Mouse (Mus musculus): ENCODE measurements at regions not wholly inside any gene's neighbourhood (a gene's known extent, or its start where the extent isn't known, plus 50 kb on each side); places are given as distances from the start of the nearest gene placed in this dataset.
A peak's percentile ranks its signal among the peaks of the same experiment; 100 is the strongest.

DNA sequence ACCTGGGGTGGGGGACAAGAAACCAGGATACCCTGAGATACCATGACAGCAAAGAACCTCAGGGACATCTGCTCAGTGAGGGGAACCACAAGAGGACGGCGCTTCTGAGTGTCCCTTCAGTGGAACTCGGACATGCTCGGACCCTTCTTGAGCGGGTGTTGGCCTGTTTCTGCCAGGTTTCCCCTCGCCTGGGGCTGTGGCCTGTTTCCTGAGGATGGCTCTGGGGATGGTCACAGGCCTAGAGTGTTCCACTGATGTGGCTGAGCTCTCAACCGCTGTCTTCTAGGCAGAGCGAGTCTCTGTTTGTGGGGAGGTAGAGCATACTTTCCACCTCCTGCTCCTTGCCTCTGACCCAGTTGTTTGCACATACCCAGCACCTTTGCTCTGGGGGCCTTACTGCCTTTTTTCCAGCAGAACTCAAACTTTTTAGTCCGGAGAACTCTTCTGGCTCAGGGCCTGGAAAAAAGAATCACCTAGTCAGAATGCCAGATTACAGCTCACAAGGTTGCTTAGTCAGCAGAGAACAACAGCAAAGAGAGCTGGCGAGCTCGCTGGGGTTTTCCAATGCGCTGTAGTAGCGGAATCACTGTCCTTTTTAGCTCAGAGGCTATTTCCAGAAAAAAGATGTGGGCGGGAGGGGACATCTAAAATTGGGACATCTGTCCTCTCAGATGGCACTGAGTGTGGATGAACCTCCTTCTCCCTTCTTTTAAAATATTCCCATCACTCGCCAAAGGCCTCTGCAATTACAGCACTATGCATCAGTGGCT is 65.3 kb downstream of the Med10 start:
- DNase-seq: no peak

DNA sequence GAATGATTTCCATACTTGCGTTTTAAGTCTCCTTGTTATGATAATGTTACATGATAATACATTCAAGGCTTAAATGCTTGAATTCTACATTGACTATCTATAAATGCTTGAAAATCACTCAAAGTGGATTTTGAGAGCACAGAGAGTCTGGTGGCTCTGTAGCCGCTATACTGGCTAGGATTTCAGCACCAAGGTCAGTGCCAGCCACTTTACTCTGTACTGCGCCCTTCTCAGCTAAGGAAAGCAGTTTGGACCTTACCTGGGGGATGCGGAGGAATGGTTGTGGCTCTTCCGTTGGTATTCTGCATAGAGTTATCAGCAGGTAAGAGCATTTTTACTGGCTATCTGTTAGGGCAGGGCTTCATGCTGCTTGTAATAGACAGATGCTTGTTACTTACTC is 94.3 kb downstream of the Med10 start:
- DNase-seq: peak in 1 of 2 experiments; percentile 60

DNA sequence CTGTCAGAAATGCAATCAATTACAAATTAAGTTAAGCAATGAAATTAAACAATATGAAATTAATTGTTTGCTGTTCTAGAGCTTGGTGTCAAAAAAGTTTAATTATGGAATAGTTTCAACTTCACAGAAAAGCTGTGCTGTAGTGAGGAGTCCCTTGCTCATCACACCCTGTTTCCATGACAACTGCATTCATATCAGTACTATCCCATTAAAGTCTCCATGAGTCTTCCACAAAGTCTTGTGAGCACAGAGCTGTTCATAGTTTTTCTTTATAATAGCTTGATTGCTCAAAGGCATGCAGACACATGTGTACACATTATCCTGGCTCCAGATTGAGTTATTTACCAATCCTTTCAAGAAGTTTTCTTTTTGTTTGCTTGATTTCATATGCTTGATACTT is 98.9 kb downstream of the Med10 start:
- no peak for DNase-seq

DNA sequence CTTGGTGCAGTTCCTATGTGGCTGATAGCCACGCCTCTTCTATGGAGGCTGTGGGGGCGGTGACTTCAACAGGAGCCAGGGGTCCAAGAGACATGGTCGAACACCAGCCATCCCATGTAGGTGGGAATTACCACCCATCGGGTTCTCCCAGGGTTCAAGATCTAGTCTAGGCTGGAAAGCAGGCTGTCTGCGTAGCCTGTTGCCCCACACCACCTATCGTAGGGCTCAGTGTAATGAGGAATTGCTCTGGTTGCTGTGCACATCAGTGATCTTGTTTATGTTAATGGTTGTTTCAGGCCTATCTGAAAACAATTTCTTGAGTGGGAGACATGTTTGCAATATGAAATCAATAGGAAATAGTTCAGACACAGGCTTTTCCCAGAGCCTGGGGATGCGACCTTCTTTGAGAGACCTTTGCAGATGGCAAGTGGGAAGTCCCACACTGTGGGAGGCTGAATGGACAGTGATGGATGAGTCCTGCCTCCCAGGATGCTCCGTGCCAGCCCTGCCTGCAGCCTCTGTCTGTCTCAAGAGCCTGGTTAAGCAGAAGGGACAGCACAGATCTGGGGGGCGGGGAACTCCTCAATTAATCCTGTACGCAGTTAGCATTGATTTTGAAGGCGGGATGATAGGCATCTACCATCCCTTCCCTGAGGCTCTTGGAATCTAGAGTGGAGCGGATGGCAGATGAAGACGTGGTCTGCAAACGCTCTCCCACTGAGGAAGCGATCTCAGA is 104.8 kb downstream of the Med10 start:
- DNase-seq: no peak

DNA sequence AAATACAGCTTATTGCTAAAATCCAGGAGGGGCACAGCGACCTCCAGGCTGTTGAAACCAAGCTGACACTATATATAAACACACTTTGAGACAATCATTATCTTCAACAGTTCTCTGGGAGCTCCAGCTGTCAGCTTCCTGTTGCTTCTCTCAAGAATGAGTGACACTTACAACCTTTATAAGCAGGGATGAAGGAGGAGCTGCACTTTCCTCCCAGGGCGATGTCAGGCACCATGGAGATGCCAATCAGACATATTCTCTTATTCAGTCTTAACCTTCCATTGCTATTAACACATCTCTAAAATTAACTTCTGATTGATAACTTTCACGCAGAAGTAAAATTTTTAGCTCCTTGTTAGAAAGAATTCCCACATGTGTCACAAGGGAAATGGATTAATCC is 113.6 kb downstream of the Med10 start:
- no peak for DNase-seq

DNA sequence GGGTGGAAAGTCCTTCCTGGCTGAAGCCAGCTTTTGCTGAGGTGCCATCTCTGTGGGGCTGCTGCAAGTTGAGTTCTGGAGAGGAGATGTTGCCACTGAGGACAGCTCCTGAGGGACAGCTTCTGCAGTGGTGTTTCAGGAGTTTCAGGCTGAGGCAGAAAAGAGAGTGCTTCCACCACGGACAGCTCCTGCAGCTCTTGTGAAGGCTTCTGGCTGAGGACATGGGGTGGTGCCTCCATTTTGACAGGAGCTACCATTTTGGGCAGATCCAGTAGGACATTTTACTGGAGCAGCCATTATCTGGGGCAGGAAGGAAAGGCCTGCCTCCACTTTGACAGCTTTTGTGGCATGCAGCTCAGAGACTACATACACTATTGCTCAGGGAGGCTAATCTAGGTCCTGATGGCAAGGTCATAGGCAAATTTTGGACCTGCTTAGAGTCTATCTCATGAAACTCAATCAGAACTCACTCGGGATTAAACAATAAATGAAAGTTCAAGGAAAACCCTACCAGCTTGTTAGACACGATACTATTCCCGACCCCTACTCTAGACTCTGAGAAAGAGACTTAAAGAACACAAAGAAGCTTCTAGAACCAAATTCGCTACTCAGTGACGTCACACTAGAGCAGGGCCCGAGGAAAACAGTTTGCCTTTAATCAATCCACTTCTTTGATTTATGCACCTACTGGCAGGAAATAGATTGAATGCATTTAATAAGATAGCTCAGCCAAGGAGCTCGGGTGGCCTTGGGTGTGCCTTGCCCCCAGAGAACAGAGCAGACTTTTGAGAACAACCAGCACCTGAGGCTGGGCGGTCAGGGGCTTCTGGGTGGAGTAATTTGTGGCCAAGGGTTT is 130.7 kb downstream of the Med10 start:
- no peak for DNase-seq

DNA sequence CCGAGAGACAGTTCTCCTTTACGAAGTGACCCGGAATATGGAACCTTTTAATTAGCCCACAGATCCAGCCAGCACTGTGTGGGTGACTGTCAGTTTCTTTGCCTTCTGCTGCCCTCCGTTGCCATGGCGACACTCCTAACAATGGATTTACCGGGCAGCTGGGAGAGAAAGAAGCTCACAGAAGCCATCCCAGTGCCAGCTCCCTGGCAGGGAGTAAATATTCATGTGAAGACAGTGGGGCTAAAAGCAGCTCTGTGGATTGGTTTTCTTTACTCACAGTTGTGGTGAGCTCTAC is 131.3 kb downstream of the Med10 start:
- DNase-seq: no peak

DNA sequence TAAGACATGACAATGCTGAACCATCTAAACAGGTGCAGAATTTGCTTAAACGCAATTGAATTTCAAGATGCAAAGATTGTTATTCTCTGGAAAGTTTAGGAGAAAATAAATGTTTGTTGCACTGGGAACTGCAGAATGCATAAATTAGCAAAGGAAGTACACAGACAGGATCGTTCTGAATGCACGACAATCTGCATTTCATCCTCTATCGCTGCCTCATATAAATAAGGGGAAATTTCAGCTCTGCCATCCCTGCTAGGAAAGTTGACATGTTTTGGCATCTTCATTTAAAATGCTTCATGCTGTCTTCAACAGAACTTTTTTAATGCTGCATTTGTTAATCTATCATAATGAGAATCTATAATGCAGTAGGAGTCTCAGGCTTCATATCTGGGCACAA is 137.6 kb downstream of the Med10 start:
- no peak for DNase-seq

DNA sequence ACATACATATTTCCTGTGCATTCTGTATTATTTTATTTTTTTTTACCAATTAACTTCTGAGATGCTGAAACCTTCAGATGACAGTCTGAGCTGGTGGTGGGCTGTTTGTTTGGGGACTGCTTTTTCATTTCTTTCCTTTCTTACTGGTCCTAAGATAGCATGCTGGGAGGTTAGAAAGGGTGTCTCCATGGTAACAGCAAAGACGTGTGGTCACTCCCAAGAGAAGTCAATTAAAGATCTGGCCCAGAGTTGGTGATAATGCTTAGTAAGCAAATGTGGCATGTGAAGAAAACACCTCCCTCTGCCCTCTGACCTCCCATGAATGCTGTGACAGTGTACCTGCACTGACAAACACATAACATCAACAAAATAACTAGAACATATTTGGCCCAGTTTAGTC is 142.5 kb downstream of the Med10 start:
- DNase-seq: peak in 1 of 2 experiments; percentile 1

DNA sequence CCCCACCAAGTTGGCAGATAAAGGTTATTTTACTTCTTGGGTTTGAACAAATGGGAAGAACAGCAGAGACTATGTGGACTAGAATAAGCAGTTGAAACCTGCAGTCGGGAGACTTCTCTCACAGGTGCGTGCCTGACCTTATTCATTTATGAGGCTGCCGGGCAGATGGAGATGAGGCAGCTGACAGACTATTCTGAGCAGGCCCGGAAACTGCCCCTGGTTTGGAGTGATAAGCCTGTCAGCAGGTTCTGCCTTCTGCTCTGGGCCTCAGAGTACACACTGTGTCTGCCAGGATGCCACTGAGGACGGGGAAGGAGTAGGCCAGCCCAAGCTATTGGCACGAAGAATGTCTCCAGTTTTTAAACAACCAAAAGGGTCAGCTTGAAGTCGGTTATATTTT is 144.4 kb downstream of the Med10 start:
- no peak for DNase-seq

DNA sequence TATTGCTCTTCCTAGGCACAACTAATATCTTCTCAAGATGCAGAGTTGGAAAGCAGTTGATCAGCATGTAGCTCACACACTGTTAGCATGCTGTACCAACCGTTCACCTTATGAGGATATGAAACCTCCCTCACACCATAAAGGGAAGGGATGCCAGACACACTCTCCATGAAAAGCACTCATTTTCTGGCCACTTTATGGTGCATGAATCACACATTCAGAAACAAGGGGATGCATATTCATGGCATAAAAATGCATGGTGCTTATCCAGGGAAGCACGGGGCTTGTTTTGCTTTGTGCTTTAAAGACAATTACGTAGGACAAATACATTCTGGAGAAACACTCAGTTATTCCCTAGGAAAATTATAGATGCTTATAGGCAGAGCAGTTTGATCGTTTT is 149.9 kb downstream of the Med10 start:
- no peak for DNase-seq

DNA sequence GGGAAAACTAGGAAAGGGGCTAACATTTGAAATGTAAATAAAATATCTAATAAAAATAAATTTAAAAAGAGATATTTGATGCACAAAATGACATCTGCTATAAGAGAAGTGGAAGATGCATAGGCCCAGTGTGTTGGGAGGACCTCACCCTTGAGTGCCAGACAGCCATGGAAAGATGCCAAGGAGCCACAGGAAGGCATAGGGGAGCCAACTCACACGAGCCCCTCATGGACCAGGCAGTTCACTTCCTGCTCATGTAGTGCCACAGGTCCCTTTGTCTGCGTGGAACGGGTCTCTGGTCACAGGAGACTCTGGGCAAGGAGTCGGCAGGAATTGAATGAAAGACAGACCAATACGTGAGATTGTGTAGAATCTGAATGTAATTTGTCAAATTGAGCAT is 152.0 kb downstream of the Med10 start:
- no peak for DNase-seq

DNA sequence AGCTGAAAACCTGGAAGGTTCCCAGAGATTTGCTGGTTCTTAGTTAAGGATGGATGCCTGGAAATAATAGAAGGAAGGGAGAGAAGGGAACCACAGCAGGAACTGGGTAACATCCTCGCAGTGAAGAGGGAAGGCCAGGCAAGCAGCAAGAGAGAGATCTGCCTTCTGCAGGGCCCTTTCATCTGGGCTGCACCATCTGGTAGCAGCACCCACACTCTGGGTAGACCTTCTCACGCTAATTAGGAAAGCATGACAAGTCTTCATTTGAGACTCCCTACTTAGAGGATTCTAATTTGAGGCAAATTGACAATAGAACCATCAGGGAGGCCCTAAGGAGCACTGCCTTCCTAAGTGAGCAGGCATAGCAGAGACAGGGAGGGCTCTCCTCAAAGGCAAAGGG is 153.3 kb downstream of the Med10 start:
- DNase-seq: no peak

DNA sequence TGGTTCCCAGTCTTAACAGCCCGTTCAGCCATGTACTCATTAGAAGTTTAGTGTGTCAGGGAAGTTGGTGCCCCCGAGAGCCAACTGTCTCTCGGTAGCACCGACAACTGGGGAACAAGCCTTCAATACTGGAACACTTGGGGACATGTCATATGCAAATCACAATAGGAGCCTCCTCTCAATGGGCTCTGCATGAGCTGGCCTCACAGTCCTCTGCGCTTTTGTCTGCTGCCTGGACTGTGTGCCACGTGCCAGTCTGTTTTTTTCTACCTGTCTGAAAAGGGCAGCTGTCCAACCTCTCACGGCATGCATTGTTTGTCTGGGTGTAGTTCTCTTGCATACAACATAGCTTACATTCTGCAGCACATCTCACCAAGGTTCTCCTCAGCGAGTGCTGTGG is 161.7 kb downstream of the Med10 start:
- no peak for DNase-seq

DNA sequence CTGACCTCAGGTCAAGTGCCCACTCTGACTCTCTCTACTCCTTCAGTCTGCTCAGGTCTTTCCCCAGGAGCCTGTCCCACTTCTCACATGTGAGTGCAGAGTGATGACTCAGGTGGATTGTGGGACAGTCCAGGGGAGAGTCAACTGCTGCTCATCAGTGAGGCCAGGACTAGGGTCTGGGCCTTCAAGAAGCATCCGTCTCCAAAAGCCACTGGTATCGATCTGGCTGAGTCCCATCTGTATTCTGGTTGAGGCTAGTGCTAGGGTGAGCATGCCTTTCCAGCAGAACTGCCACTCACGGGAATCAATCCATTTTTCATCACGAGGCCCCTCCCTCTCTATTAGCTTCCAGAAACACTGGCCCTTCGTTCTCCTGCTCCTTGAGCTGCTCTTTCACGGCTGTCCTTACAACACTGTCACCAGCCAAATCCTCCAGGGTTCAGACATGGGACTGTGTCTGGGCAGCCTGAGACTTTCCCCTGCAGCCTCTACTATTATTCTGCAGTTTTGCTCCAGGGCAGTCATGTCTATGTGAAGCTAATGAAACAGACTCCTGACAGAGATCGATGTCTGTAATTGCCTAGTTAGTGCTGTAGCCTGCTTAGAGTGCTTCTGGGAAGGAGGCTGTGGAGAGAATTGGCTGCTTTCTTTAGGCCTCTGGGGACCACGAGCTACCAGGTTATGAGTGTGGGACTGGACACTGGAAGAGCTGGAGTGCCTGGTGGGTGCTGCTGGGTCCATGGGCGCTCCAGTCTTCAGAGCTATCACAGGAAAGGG is 169.3 kb downstream of the Med10 start:
- no peak for DNase-seq

DNA sequence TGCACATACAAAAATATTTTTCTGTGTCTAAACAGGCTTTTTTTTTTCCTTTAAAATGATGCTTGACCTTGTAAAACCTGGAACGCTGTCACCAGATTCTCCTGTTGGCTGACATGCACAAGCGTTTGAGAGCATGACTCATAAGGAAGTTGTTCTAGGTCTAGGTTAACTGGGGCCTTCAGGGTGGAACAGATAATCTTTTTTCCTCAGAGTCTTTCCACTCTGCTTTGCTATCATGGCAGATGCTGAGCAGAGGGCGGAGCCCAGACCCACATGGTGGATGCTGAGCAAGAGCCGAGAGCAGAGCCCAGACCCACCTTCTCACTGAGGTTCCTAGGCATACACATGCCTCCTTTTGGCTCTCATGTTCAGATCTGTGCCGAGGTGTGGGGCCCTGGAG is 172.6 kb downstream of the Med10 start:
- DNase-seq: no peak

DNA sequence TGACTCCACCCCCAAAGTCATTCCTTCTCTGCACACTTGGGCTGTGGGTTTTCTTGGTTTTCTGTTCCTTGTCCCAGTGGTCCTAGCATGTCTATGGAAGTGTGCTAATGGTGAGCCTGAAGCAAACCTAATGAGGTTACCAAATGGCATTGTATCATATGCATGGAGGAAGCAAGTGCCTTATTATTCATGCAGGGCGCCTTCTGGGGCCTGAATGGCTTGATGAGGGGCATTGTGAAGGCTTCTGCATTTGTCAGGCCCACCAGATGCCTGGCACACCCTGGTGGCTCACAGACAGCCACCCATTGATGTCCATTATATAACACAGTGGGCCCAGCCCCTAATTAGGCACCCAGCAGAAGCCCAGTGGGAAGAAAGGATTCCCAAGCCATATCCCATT is 182.0 kb downstream of the Med10 start:
- DNase-seq: no peak

DNA sequence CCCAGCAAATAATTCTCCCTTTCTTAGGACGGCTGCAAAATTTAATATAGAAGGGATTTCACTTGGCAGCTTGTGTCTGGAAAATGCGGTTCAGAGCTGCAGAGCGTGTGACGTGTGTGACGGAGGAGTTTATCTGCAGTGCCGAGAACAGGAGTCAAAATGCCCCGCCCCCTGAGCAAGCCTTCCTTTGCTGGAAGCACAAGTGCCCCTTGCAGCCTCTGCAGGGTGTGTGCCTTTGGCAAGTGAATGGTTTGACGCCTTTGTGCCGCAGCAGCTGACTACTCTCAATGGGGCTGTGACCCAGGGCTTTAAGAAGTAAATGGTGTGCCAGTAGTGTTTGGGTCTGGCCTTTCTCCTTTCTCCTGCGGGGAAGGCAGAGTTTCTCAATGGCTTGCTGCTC is 185.0 kb downstream of the Med10 start:
- DNase-seq: peak in 1 of 2 experiments; percentile 6

DNA sequence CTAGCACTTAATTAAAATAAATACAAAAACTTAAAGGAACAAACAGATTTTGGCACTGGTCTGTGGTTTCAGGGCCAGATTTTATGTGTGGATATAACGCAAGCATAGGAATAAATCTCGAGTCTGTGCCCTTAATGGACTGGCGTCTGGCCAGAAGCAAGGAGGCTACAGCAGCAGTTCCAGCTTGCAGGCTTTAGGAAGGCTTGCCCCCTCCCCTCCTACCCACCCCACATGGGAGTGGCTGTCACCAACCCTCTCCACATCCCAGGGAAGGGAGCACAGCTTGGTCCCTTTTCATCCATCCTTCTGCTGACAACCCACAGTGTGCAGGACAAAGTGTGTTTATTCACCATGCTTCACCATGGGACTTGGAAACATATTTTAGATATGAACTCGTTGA is 186.1 kb downstream of the Med10 start:
- no peak for DNase-seq

DNA sequence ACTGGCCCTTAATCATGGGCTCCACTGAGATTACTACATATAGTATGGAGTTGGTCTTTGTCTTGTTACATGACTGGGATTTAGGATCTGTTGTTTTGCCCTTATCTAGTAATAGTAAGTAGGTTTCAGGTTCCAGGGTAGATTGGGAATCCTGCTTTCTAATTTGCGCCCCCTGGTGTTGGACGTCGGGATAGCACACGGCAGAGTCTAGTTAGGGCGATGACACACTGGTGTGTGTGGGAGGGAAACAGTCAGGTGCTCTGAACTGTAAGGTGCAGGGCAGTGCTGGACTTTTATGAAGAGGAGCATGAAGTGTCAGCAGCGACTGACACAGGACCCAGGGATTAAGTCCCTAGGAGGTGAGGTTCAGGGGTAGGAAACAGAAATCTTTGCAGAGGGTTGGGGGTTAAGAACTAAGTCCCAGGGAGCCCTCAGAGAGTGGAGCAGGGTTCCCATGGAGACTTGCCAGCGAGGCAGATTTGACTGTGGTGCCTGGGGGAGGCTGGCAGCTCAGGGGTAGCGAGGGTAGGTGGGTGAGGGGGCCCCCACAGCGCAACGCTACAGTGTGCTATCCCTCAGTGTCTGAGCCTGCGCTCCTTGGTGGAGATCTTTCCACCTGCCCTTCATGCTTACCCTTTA is 189.2 kb downstream of the Med10 start:
- DNase-seq: peak; percentile 24 to 78

DNA sequence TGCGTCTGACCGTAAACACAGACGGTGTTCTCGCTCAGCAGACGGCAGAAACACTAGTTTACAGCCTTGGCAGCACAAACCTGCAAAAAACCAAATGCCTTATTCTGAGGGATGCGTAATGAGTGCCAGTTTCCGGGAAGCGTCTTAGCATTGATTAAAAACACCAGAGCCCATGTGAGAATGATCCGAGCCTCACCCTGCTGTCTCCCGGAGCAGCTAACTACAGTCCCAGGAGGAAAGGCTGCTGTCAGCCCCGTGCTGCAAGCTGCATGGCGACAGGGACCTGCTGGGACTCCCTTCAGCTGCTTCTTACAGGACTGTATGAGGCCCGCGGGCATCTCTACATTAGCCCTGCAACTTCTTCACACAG is 189.7 kb downstream of the Med10 start:
- no peak for DNase-seq

DNA sequence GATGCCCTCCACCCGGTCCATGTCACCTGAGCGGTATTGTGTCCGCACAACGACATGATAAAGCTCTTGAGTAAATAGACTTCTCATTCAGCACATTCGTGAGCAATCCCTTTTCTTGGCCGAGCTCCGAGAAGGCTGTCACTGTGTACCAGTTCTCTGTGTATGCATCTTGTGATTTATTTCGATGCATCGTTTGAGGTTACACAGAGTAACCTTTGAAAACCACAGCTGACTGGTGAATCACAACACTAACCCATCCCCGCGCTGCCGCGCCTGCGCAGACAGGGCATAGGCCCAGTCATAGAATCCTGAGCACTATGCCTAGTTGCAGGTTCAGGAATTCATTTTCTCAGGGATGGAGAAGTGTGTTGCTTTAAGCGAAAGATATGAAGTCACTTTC is 201.4 kb downstream of the Med10 start:
- no peak for DNase-seq

DNA sequence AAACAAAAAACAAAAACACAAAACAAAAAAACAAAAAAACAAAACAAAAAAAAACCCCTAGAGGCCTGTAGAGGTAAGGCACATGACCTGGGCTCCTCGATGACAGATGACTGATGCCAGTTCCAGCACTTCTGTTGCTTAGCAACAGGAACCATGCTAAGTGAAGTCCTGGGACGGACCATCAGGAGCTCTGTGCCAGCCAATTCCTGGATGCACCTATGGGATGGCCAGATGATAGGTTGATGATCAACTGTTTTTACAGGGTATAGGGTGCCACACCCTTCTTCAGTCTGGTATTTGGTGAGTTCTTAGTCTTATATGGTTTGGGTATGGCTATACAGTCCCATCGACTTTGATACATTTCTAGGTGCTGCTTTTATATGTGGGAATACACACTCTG is 209.9 kb downstream of the Med10 start:
- DNase-seq: no peak

Measured in kidney, postnatal 36 days (tissue).